Mouse (Mus musculus) heart, postnatal 10 days (tissue): ENCODE results near the gene Proser3. TPM values are rescaled to one million over a fixed set of nuclear protein-coding genes. Genes with fewer than 3 reads are reported as not detected.

ENCODE experiments used
- DNase-seq, 2 experiments: peaks; one replicate each; pipeline ENCODE4 v3.0.0; 2021
- intact Hi-C: fragments of 180-260 bp; cut with DNase I; formaldehyde crosslinking; loops from one replicate; pipeline ENCODE4 v1.15.1; 2025
- total RNA-seq, 2 experiments: library from RNA; stranded (reverse); gene quantifications; 2 replicates each; pipeline ENCODE4 v1.2.3; 2021

Proser3 gene
- total RNA-seq, 2 experiments from 2014 or later, result 2.7 to 4.8 TPM

DNA sequence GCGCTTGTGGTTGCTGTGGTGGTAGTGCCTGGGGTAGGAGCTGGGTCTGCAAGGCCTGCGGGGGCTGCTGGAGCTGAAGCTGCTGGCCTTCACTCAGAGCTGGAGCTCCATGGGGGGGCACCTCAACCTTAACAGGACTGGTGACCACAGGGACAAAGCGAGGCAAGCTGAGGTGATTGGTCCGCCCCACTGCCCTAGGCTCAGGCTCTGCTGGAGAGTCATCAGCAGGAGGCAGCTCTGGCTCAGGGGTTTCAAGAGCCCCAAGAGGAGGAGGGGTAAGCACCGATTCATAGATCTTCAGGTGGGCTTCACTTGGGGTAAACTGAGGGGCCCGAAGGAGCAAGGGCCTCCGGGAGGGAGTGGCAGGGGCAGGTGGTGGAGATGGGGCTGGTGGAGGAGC is 33.1 kb upstream of the Proser3 start:
- no peak for DNase-seq
- intact Hi-C loops, result no loop called here

DNA sequence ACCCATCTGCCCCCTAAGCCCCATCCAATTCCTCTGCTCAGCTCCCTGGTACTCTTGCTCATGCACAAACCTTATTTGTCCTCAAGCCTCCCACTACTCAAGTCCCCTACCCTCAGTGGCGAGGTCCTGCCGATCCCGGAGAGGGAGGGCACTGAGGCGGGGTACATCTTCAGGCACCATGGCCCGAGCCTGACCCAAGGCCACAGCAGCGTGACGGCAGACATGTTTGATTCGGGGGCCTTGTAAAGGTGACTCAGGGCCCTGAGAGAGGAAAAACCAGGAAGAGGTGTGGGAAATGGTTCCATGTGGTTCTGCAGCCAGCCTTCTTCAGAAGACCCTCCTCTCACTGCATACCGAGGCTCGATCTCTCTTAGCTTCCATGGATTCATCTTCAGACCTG is 32.2 kb upstream of the Proser3 start:
- no peak for DNase-seq
- intact Hi-C loops, result no loop called here

DNA sequence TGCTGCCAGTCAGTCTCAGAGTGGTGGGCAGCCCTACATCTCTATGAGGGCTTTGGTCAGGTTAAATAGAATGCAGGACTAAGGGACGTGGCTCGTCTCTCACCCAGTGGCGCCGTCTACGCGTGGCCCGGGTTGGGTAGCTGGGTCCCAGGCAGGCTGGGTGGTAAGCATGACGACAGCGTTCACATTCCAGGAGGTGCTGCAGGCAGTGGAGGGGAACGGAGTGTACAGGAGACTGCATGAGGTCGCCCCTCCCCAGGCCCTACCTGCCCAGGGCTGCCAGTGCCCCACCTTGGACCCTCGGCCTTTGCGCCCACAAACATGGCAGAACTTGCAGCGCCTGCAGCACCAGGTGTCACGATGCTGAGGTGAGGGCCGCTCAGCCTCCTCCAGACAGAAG is 29.4 kb upstream of the Proser3 start:
- no peak for DNase-seq
- intact Hi-C loops, result no loop called here

DNA sequence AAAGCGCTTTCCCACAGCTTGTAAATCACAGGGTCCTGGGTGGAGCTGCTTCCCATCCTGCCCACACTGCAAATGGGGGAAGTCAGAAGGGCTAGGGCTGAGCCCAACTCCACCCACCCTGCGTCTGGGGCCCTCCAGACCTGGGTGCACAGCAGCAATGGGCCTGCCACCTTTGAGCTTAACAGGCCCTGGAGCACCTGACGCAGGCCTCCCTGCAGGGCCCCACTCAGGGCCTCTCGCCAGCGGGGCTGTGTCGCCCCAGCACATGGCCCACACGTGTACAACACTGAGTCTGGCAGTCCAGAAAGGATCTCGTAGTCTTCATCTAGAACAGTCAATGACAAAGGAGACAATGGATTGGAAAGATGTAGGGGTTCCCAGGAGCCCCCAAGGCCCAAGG is 27.9 kb upstream of the Proser3 start:
- intact Hi-C loops, result no loop called here
- DNase-seq, result no peak

DNA sequence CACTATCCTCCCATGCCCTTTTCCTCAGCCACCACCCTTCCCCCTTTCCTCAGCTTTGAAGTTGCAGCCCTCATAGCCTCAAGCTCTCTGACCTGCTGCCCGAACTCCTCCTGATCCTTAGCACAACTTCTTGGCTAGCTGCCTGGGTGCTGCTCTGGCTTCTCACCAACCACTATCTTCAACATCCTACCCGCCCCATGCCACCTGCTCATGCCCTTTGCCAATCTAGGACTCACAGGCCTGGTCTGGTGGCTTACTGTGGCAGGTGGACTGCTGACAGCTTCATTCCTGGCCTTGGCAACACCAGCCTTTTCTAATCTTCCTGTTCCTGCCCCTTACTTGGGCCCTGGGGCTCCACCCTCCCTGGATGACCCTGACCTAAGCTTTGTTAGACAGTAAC is 20.9 kb upstream of the Proser3 start:
- peak; percentile 84 to 87 for DNase-seq
- intact Hi-C loops, result no loop called here

DNA sequence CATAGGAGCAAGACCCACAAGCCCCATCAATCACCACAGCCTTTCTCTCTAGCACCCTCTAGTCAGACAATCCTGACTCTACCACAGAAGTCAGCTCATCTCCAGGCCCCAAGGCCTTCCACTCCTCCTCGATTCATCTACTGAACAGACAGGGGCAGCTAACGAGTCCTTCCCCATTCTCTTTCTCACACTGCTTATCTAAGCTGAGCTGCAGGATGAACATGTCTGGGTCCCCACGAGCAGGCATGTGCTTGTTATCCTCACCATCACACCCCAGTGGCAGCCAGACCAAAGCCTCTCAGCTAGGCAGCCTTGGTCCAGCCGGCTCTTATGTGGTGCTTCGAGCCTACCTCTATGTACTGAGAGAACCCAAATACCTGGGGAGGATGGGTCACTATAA is 20.3 kb upstream of the Proser3 start:
- intact Hi-C loops, result no loop called here
- DNase-seq, result no peak

DNA sequence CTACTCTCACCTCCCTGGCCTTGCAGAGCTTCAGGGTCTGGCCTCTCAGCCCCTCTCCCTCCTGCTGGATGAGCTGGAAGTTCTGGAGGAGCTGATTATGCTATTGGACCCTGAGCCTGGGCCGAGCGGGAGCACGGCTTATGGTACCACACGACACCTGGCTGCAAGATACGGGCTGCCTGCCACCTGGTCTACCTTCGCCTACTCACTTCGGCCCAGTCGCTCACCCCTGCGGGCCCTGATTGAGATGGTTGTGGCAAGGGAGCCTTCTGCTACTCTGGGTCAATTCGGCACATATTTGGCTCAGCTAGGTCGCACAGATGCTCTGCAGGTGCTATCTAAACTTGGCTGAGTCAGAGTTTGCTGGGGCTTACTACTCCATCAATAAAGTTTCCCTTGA is 15.5 kb upstream of the Proser3 start:
- intact Hi-C loops, result no loop called here
- DNase-seq, result no peak

DNA sequence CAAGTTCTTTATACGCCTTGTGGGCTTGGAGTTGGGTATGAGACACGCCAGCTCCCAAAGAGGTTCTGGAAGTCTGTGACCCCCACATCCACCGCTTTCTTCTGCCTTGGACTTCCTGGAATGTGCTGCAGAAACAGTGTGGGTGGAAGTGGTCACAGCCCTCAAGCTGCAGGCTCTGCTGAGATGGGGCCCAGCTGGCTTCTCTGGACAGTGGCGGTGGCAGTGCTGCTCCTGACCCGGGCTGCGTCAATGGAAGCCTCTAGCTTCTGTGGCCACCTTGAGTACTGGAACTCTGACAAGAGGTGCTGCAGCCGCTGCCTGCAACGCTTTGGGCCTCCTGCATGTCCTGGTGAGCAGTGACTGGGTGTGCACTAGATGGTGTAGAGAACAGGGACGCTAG is 13.9 kb upstream of the Proser3 start:
- no peak for DNase-seq
- intact Hi-C loops, result no loop called here

DNA sequence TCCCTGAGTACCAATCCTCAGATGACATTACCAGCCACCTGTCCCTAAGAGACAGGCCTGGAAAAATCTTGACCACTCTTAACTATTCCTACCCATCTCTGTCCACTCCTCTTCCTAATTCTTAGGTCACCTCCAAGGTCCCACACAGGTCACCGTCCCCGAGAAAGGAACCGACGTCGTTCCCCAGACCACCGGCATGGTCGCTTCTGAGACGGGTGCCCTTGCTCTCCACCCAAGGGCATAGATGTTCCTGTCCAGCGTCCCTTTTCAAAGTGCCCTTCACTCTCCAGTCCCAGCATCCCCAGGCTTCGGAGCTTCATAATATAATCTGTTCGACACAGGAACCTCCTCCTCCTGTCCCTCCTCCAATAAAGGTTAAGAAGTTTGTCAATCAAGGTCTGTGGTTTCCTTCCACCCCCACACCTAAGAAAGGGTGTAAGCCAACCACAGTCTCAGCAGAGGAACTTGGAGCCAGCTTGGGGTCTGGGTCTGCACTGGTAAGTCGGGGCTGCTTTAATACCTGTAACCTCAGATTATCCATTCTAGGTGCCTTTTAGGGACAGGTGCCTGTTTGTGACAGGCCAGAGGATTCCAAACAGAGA is 13.0 kb upstream of the Proser3 start, which contains the start of gene Igflr1:
Gene Igflr1 (plus strand): TSS at position 458 of the 602 bp plus-strand sequence.
- intact Hi-C loops, result loop anchor here (1.0 kb wide), 1 partner anchor 22 kb away; no protein-coding TSS in a partner anchor
- DNase-seq, result no peak

DNA sequence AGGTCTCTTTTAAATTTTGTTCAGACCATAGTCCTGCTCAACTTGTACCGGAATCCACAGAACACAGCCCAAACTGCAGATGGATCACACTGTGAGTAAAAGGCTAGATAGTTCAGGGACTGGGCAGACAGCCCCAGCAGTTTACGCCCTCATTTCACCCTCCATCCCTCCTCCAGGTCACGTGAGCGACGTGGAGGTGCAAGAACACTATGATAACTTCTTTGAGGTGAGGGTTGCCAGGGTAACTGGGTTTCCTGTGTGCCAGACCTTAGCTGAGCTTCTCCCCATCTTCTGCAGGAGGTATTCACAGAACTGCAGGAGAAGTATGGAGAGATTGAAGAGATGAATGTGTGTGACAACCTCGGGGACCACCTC is 11.8 kb upstream of the Proser3 start:
- intact Hi-C loops, result no loop called here

DNA sequence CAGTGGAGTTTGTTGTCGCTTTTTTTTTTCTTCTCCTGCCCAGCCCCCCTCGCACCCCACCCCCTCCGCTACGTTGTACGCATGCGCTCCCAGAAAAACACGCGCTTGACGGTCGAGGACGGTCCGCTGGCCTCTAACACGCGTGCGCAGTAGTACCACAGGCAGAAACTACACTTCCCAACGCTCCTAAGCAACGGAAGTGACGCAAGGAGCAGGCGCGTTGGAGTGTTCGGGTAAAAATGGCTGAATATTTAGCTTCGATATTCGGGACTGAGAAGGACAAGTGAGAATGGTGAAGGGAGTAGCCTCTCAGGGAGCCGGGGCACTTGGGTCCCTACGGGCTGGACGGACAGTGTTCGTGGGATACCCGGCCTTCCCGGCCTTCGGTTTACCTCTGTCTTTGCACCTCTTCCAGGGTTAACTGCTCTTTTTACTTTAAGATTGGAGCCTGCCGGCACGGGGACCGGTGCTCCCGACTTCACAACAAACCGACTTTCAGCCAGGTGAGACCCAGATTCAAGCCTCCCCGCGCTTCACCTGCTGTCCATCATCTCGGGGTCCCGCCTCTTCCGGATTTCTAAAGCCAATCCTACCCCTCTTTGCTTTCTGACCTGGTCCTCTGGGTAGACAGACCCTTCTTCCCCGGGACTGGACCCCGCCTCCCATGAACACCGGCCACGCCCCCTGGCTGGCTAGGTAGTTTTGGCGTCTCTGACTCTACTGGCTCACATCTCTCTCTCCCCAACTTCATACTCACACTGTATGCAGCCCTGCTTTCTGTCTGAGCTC is 11.2 kb upstream of the Proser3 start, which contains the start of the genes U2af1l4, Gm49396 and Psenen:
Gene U2af1l4 (plus strand): TSS at position 185 of the 789 bp plus-strand sequence.
Gene Gm49396 (plus strand): TSS at position 228 of the 789 bp plus-strand sequence.
Gene Psenen (minus strand): TSS at position 511 of the 789 bp plus-strand sequence.
- DNase-seq, result peak; percentile 98
- intact Hi-C loops, result no loop called here

More for the DNA sequence above, 11.8 kb upstream of the Proser3 start:
- DNase-seq, result no peak

DNA sequence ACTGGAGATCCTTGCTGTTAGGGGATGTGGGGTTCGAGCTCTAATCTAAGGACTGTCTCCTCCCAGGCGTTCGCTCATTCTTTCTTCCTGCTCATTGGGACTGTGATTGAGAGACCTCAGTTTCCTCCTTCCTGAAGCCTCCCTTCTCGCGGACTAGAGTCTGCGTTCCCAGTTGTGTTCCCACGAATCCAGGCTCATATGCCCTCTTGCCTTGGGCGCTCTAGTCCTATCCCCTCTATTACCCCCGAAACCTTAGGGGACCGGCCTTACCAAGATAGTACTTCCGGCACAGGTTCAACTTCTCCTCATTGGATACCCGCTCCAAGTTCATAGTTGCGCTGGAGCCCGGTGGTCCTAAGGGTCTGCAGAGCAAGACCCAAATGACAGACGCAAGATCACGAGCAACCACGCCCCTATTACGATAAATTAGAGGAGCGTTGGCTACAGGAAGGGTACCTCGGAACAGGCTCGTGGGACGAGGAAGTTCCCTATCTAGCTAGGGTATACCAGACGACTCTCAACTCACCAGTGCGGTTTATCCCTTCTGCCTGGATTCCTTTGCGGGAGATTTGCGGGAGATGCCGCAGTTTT is 10.5 kb upstream of the Proser3 start:
- DNase-seq, result no peak
- intact Hi-C loops, result no loop called here

DNA sequence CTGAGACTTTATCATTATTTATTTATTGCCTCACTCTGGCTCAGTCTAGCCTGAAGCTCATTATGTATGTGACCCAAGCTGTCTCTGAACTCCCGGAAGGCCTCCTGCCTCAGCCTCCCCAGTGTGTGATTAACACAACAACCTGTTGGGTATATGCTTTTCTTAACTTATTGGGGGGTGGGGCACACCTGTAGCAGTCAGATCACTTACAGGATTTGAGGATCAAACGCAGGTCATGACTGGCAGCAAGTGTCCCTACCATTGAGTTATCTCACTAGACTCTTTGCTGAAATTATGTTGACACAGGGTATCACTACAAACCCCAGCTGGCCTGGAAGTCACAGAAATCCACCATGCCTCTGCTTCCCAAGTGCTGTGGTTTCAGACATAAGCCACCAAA is 8.2 kb upstream of the Proser3 start:
- intact Hi-C loops, result no loop called here
- DNase-seq, result no peak

DNA sequence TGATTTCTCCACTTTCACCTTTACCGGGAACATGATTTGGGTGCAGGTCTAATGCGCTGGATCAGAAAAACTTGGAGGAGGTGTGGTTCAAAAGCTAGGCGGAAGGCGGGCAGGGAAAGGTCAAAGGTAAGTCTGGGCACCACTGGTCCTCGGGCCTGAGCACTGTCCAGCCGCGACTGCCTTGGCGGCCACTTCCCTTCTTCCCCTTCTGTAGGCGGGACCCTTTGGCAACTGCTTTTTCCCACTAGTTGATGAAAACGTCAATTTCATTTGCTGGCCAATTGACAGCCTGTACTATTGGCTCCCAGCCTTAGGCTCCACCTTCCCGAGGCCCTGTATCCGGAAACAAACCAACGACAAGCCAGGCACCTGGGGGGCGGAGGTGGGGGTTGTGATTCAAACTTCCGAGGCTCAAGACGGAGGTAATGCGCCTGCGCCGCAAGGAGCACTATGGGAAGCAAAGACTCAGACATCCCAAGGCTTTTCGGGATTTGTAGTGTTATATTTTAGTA is 7.4 kb upstream of the Proser3 start, which contains the start of gene Lin37:
Gene Lin37 (minus strand): TSS at position 396 of the 512 bp plus-strand sequence.
- intact Hi-C loops, result no loop called here
- peak; percentile 98 for DNase-seq

DNA sequence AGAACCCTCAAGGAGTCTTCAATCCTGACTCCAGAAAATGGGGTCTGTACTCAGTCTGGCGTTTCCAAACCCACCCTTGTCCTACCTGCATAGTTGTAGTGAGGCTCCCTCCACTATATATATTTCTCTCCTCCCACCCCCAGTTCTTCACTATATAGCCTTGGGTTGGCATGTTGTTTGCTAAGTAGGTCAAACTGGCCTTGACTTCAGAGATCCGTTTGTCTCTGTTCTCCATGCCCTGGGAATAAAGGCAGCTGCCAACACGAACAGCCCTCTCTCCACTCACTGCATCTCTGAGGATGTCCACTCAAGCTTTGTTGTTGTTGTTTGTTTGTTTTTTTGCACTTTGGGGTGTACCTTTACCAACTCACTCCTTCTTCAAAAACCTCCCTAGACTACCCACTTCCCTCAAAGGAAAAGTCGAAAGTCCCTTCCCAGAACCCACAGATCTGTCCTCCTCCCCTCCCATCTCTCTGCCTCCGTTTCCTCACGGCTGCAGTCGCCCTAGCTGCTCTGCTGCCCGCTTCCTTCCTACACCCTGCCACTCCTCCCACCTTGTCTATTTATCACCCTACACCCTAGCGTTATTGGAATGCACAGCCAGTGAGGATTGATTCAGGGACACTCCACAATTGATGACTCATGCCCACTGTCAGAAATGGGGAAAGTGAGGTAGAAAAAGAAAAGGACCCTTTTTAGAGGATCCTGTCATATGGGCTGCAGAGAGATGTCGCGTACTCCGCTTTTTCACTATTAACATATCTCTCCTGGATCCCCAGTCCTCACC is 6.8 kb upstream of the Proser3 start:
- DNase-seq, result no peak
- intact Hi-C loops, result no loop called here

DNA sequence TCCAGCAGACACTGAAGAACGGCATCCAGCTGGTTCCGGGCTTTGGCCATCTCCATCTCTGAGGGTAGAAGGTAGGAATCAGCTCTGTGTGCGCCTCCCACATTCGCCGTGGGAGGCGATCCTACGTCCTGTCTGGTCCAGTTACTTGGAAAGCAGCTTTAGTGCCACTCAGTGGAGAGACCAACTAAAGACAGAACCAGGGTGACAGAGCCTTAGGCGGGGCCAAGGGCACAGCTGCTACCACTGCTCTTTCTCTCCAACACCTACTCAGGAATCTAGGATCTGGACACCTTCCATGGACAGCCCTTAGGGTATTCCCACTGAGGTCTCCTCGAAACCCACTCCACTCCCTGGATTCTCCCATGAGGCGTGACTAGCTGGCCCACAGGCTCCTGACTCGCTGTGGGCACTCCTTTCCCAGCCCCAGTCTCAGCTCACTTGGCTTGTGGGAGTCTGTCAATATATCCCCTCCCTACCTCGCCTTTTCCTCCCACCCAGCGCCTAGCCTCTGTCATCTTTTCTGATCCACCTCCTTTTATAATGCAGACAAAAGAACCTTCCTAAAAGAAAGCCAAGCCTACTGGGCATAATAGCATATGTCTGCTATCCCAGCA is 5.9 kb upstream of the Proser3 start:
- intact Hi-C loops, result no loop called here
- peak in 1 of 2 experiments; percentile 41 for DNase-seq

DNA sequence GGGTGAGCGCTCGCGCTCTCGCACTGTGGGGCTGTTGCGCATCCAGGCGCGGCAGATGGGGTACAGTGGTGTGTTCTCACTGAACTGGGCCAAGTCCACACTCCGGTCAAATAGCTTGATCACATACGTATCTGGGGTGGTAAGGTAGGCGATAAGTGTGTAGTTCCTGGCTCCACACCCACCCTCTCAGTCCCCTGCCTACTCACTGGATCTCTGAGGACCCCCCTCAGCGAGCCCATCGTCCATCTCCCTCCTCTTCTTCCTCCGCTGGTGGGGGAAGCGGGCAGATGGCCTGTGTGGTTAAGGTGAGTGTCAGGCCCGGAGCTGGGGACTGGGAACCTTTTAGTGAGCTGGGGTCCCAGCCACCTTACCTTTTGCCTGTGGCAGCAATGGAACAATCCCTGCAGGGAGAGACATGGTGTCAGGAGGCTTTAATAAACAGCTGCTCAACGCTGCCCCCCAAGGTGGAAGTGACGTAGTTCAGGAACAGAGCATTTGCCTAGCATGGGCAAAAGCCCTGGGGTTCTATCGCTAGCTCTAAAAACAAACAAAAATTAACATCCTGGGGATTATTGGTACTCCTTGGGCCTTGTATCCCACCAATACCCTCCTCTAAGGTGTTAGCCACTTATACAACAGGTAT is 4.9 kb upstream of the Proser3 start:
- no peak for DNase-seq
- intact Hi-C loops, result no loop called here

DNA sequence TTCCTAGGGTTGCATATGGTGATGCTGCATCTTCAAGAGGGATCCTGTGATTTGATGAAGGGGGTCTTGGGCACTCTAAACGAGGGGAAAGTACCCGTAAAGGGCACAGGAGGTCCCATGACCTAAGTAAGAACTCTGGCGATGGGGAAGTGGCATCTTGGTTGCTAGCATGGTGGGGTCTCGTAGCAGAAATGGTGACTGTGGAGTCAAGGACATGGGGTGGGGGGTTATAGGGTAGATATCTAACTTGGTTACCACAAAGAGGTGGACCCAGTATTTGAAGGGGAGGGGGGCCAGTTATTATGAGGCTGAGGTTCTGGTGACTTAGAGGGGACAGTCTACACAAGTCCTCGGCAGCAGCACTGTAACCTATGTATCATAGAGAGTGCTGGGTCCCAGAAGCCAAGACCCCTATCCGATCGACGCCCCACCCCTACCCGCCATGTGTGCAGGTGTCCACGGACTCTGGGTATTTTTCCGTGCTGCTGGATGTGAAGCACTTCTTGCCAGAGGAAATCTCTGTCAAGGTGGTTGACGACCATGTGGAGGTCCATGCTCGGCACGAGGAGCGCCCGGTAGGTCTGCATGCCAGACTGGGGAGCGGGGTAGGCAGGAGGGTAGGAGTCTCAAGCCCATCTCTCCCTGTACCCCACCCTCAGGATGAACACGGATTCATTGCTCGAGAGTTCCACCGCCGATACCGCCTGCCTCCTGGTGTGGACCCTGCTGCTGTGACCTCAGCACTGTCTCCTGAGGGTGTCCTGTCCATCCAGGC is 1.9 kb upstream of the Proser3 start:
- DNase-seq, result no peak
- intact Hi-C loops, result loop anchor here (5.0 kb wide), 1 partner anchor 182 kb away; no protein-coding TSS in a partner anchor
